Mouse (Mus musculus) heart, embryonic 11.5 days (tissue): ENCODE data around the gene Hist1h2ac. TPM values are rescaled to one million over a fixed set of nuclear protein-coding genes. Genes with fewer than 3 reads are reported as not detected.

Source experiments
- ATAC-seq: fragments of 200-750 bp; cut with Nextera tagmentation; replicated peaks from 2 replicates; pipeline ENCODE4 v1.8.0; 2017; ENCODE audit warnings: moderate library complexity; ENCODE audit not compliant: insufficient number of reproducible peaks, low FRiP score, low TSS enrichment
- H3K27ac ChIP-seq: fragments of 300-500 bp; sonication (generic); 2 replicates; pipeline ENCODE4 v1.5.1; 2014; ENCODE audit warnings: mild to moderate bottlenecking, low read depth, low read length
- H3K27me3 ChIP-seq: fragments of 300-500 bp; sonication (generic); 2 replicates; pipeline ENCODE4 v1.6.1; 2014; ENCODE audit warnings: mild to moderate bottlenecking, low read length, mixed read lengths; ENCODE audit not compliant: control insufficient read depth, insufficient read depth
- H3K36me3 ChIP-seq: fragments of 300-500 bp; sonication (generic); 2 replicates; pipeline ENCODE4 v1.6.1; 2014; ENCODE audit warnings: mild to moderate bottlenecking, low read length, moderate library complexity, mixed read lengths; ENCODE audit not compliant: control insufficient read depth, insufficient read depth
- H3K4me1 ChIP-seq: fragments of 300-500 bp; sonication (generic); 2 replicates; pipeline ENCODE4 v1.6.1; 2014; ENCODE audit warnings: low read length; ENCODE audit not compliant: control insufficient read depth, insufficient read depth
- H3K4me2 ChIP-seq: fragments of 300-500 bp; sonication (generic); 2 replicates; pipeline ENCODE4 v1.6.1; 2014; ENCODE audit warnings: mild to moderate bottlenecking, moderate library complexity
- H3K4me3 ChIP-seq: fragments of 300-500 bp; sonication (generic); 2 replicates; pipeline ENCODE4 v1.5.1; 2014; ENCODE audit warnings: low read depth, low read length
- H3K9ac ChIP-seq: fragments of 300-500 bp; sonication (generic); 2 replicates; pipeline ENCODE4 v1.6.1; 2014; ENCODE audit warnings: mild to moderate bottlenecking, low read depth, low read length, moderate library complexity
- H3K9me3 ChIP-seq: fragments of 300-500 bp; sonication (generic); replicated peaks from 2 replicates; pipeline ENCODE4 v1.6.1; 2016; ENCODE audit warnings: low read length; ENCODE audit not compliant: control insufficient read depth
- WGBS: fragments of 180-500 bp; shearing (Covaris S2); extraction: QIAGEN DNeasy Blood & Tissue Kit; methylation state at CpG from one replicate; pipeline ENCODE4 v1.1.7; 2014; ENCODE audit not compliant: insufficient replicate concordance; 5-methylcytosine and 5-hydroxymethylcytosine counted together
- microRNA-seq: library from miRNA; unstranded; fragments of <30 nt; microRNA quantifications from one replicate; pipeline ENCODE4, GENCODE M21; 2016; ENCODE audit warnings: borderline number of aligned reads
- polyA plus RNA-seq: library from polyadenylated mRNA; unstranded; fragments of >200 nt; fragmentation: Nextera tagmentation; extraction: Ambion mirVana; gene quantifications from 2 replicates; pipeline ENCODE4 v1.2.1, GENCODE M21; 2014

The Hist1h2ac gene
- polyA plus RNA-seq, 1 experiment from 2014 or later: 0.52 TPM

DNA sequence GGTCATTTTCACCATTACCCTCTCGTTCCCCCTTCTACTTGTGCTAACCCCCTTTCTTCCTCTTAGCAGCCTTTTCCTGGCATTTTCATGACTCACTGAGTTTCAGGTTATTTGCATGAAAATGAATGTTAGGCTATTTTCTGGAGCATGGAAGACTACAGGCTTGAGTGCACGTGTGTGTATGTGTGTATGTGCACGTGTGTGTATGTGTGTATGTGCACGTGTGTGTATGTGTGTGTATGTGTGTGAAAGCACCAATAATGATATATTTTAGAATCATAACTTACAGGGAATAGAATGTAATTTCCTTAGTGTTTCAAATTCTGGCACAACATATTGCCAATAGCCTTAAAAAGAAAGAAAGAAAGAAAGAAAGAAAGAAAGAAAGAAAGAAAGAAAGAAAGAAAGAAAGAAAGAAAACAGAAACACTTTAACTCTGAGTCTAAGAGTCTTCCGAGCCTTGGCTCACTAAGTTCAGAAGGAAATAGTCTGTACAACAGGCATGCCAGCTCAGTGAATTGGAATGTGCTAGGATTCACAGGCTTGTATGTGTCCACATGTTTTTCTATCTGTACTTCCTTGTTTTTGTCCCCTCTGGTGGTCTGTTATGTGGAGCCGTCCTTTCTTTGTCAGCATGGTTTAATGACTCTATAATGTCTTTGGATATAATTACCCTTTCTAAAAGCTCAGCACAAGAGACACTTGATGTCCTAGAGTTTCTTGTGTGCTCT lies 23.9 kb downstream of the Hist1h2ac start:
- H3K27me3 ChIP-seq: no peaks in the 10 kb centered on the region
- no peak for ATAC-seq
- no peak overlapping the region for H3K9ac ChIP-seq
- H3K36me3 ChIP-seq: no peaks in the 10 kb centered on the region
- no peaks in the 10 kb centered on the region for H3K9me3 ChIP-seq
- 68% methylated on average over 6 of the region's 6 CpGs for WGBS
- no peak overlapping the region for H3K4me3 ChIP-seq
- no peak overlapping the region for H3K4me2 ChIP-seq
- no peak overlapping the region for H3K27ac ChIP-seq
- no peaks in the 10 kb centered on the region for H3K4me1 ChIP-seq

Small RNA genes within 50 kb of the gene (microRNA-seq; reads per million reads assigned to microRNA genes)
- gene Gm44350: 0.27 reads per million

Other genes with a start within 250 kb of the Hist1h2ac start
- gene Btn1a1, start 218.0 kb downstream of the Hist1h2ac start, polyA plus RNA-seq: 0.97 and 1.7 TPM in 2 replicates
- 0.59 and 0.80 TPM in 2 replicates for gene Btn2a2, start 195.1 kb downstream of the Hist1h2ac start, polyA plus RNA-seq
- 2.1 and 3.4 TPM in 2 replicates for gene Hist1h4h, start 152.9 kb downstream of the Hist1h2ac start, polyA plus RNA-seq
- gene Hist1h2af, start 150.0 kb downstream of the Hist1h2ac start, polyA plus RNA-seq: 1.4 and 2.3 TPM in 2 replicates
- gene Hist1h3g, start 148.5 kb downstream of the Hist1h2ac start, polyA plus RNA-seq: 2.8 and 3.1 TPM in 2 replicates
- gene Hist1h2bh, start 140.6 kb downstream of the Hist1h2ac start, polyA plus RNA-seq: 0.43 and 0.66 TPM in 2 replicates
- 0.19 TPM in 1 of 2 replicates, not detected in the other for gene Hist1h3f, start 139.9 kb downstream of the Hist1h2ac start, polyA plus RNA-seq
- gene Hist1h4f, start 132.3 kb downstream of the Hist1h2ac start, polyA plus RNA-seq: not detected in 2 replicates
- gene Hist1h1d, start 130.7 kb downstream of the Hist1h2ac start, polyA plus RNA-seq: 0.15 and 0.27 TPM in 2 replicates
- gene Hist1h3e, start 121.6 kb downstream of the Hist1h2ac start, polyA plus RNA-seq: 2.6 and 3.0 TPM in 2 replicates
- gene Hist1h2ae, start 112.7 kb downstream of the Hist1h2ac start, polyA plus RNA-seq: 27.6 and 34.5 TPM in 2 replicates
- gene Hist1h2bg, start 112.6 kb downstream of the Hist1h2ac start, polyA plus RNA-seq: 2.3 and 6.5 TPM in 2 replicates
- gene Hist1h2bf, start 109.8 kb downstream of the Hist1h2ac start, polyA plus RNA-seq: 1.3 and 2.6 TPM in 2 replicates
- 0.44 and 1.3 TPM in 2 replicates for gene Hist1h2ad, start 109.6 kb downstream of the Hist1h2ac start, polyA plus RNA-seq
- 2.9 and 4.6 TPM in 2 replicates for gene Hist1h3d, start 108.2 kb downstream of the Hist1h2ac start, polyA plus RNA-seq
- gene Hist1h4d, start 102.3 kb downstream of the Hist1h2ac start, polyA plus RNA-seq: 42.3 and 51.7 TPM in 2 replicates
- 1.5 and 2.4 TPM in 2 replicates for gene Hist1h2be, start 62.8 kb downstream of the Hist1h2ac start, polyA plus RNA-seq
- 8.4 and 11.1 TPM in 2 replicates for gene Hist1h1e, start 61.4 kb downstream of the Hist1h2ac start, polyA plus RNA-seq
- gene Hist1h2bc, start 251 bp upstream of the Hist1h2ac start, polyA plus RNA-seq: 31.3 and 31.9 TPM in 2 replicates
- not detected in 2 replicates for gene Hist1h1t, start 11.9 kb upstream of the Hist1h2ac start, polyA plus RNA-seq
- gene Hist1h4c, start 14.5 kb upstream of the Hist1h2ac start, polyA plus RNA-seq: 0.69 and 2.7 TPM in 2 replicates
- gene Hfe, start 26.9 kb upstream of the Hist1h2ac start, polyA plus RNA-seq: 8.2 and 9.9 TPM in 2 replicates
- gene Hist1h1c, start 54.9 kb upstream of the Hist1h2ac start, polyA plus RNA-seq: 24.6 TPM in 2 replicates
- 4.1 and 4.5 TPM in 2 replicates for gene Hist1h3c, start 61.7 kb upstream of the Hist1h2ac start, polyA plus RNA-seq
- gene Hist1h2bb, start 62.8 kb upstream of the Hist1h2ac start, polyA plus RNA-seq: 1.2 and 2.7 TPM in 2 replicates
- 16.7 and 18.1 TPM in 2 replicates for gene Hist1h2ab, start 67.2 kb upstream of the Hist1h2ac start, polyA plus RNA-seq
- gene Hist1h3b, start 68.3 kb upstream of the Hist1h2ac start, polyA plus RNA-seq: 2.7 and 3.7 TPM in 2 replicates
- 2.2 and 2.7 TPM in 2 replicates for gene Hist1h4b, start 73.1 kb upstream of the Hist1h2ac start, polyA plus RNA-seq
- 1.0 TPM in 1 of 2 replicates, not detected in the other for gene Hist1h4a, start 77.3 kb upstream of the Hist1h2ac start, polyA plus RNA-seq
- gene Hist1h3a, start 78.4 kb upstream of the Hist1h2ac start, polyA plus RNA-seq: 2.5 and 4.0 TPM in 2 replicates
- gene Hist1h1a, start 79.7 kb upstream of the Hist1h2ac start, polyA plus RNA-seq: 0.31 and 0.67 TPM in 2 replicates
- gene Trim38, start 86.0 kb upstream of the Hist1h2ac start, polyA plus RNA-seq: 0.24 TPM in 1 of 2 replicates, not detected in the other
- gene Slc17a2, start 123.0 kb upstream of the Hist1h2ac start, polyA plus RNA-seq: not detected in 2 replicates
- gene Slc17a3, start 155.5 kb upstream of the Hist1h2ac start, polyA plus RNA-seq: not detected in 2 replicates
- gene Slc17a1, start 183.8 kb upstream of the Hist1h2ac start, polyA plus RNA-seq: not detected in 2 replicates
- not detected in 2 replicates for gene Slc17a4, start 231.1 kb upstream of the Hist1h2ac start, polyA plus RNA-seq